Mouse (Mus musculus): ENCODE measurements around the gene Tor1b. TPM values are rescaled to one million over a fixed set of nuclear protein-coding genes. Genes with fewer than 3 reads are reported as not detected.
"Not testable (repeated sequence)": the region's sequence is repeated elsewhere in the genome, so short reads cannot be mapped to it uniquely, and the experiment has no call there.

Tor1b gene
- polyA plus RNA-seq, 1 experiment from 2014 or later, result 24.1 TPM

- ATAC-seq (ENCODE audit: low FRiP score), result no peak
- 22% methylated on average over 7 of the region's 7 CpGs for WGBS
These were observed 18.8 kb upstream of the Tor1b start for GRCm38 (mm10) chr2:30933917-30934450.

DNA sequence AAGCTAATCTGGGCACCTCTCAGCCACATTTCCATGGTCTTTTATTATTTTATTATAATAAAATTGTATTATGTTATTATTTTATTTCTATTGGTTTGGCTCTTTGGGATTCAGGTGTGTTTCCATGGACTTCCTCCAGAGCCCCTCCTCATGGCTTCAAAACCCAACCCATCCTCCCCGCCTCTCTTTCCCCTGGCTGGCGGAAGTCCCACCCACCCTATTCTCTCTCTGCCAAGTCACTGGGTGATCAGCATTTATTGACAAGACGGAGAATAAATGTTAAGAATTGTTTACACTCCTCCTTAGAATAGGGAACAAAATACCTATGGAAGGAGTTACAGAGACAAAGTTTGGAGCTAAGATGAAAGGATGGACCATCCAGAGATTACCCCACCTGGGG lies 16.0 kb upstream of the Tor1b start:
- no peak overlapping the region for H3K9ac ChIP-seq
- no peak overlapping the region for H3K4me2 ChIP-seq
- H3K9me3 ChIP-seq, result no peaks in the 10 kb centered on the region
- ATAC-seq (ENCODE audit: low FRiP score), result no peak
- H3K27ac ChIP-seq, result no peak overlapping the region
- no peaks in the 10 kb centered on the region for H3K36me3 ChIP-seq (replicated peaks)
- no peaks in the 10 kb centered on the region; the same call in 1 of the 2 replicates for H3K27me3 ChIP-seq
- no peak overlapping the region for H3K4me3 ChIP-seq (replicated peaks)
- no peaks in the 10 kb centered on the region for H3K4me1 ChIP-seq
- WGBS, result 83% methylated on average over 3 of the region's 3 CpGs

More at GRCm38 (mm10) chr2:30933917-30934450, 18.8 kb upstream of the Tor1b start:
- Histone ChIP-seq H3K27me3 (no peaks in the 10 kb centered on the region; the same call in 1 of the 2 replicates), H3K4me3 (replicated peaks) (no peak overlapping the region), H3K4me2 (no peak overlapping the region), H3K4me1 (peaks cover 10% of the 10 kb centered on the region), H3K36me3 (replicated peaks) (no peaks in the 10 kb centered on the region), H3K27ac (no peak overlapping the region), H3K9ac (no peak overlapping the region), H3K9me3 (no peaks in the 10 kb centered on the region)

GRCm38 (mm10) chr2:30937731-30938130 lies 15.0 kb upstream of the Tor1b start:
- H3K4me2 ChIP-seq, result no peak overlapping the region
- WGBS, result 85% methylated on average over 8 of the region's 8 CpGs

GRCm38 (mm10) chr2:30938574-30938991 lies 14.2 kb upstream of the Tor1b start:
- WGBS, result 59% methylated on average over 4 of the region's 4 CpGs

More at GRCm38 (mm10) chr2:30937731-30938130, 15.0 kb upstream of the Tor1b start:
- no peak overlapping the region for H3K27ac ChIP-seq
- no peaks in the 10 kb centered on the region; the same call in 1 of the 2 replicates for H3K27me3 ChIP-seq
- H3K36me3 ChIP-seq (replicated peaks), result no peaks in the 10 kb centered on the region
- H3K4me1 ChIP-seq, result peaks cover 2% of the 10 kb centered on the region; the same call in 1 of the 2 replicates
- ATAC-seq (ENCODE audit: low FRiP score), result no peak
- H3K9me3 ChIP-seq, result no peaks in the 10 kb centered on the region
- H3K4me3 ChIP-seq (replicated peaks), result no peak overlapping the region
- H3K9ac ChIP-seq, result no peak overlapping the region

DNA sequence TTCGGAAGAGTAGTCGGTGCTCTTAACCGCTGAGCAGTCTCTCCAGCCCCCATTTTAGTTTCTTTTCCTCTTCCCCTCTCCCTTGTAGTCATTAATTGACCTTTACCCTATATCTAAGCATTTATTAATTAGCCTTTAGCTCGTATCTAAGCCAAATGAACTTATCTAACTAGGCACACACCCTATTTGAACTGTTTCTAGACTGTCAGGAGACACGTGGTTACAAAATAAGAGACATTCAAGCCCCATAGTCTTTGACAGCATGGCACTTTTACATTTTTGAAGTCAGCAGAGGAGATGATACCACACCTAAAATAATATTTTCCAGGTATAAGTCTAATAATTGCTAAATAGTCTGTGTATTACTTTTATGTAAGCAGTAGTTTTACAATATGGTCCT lies 11.2 kb upstream of the Tor1b start:
- H3K9me3 ChIP-seq, result no peaks in the 10 kb centered on the region
- H3K9ac ChIP-seq, result no peak overlapping the region
- peaks cover 2% of the 10 kb centered on the region; the same call in 1 of the 2 replicates for H3K4me1 ChIP-seq
- ATAC-seq (ENCODE audit: low FRiP score), result no peak
- no peaks in the 10 kb centered on the region for H3K27me3 ChIP-seq
- H3K4me3 ChIP-seq (replicated peaks), result no peak overlapping the region
- no peaks in the 10 kb centered on the region for H3K36me3 ChIP-seq (replicated peaks)
- no peak overlapping the region for H3K4me2 ChIP-seq
- H3K27ac ChIP-seq, result no peak overlapping the region
- 84% methylated on average over 5 of the region's 5 CpGs for WGBS

More at GRCm38 (mm10) chr2:30938574-30938991, 14.2 kb upstream of the Tor1b start:
- no peak for ATAC-seq (ENCODE audit: low FRiP score)
- Histone ChIP-seq H3K27me3 (no peaks in the 10 kb centered on the region; the same call in 1 of the 2 replicates), H3K9me3 (no peaks in the 10 kb centered on the region), H3K27ac (no peak overlapping the region), H3K4me1 (peaks cover 2% of the 10 kb centered on the region; the same call in 1 of the 2 replicates), H3K4me2 (no peak overlapping the region), H3K4me3 (replicated peaks) (no peak overlapping the region), H3K36me3 (replicated peaks) (no peaks in the 10 kb centered on the region), H3K9ac (no peak overlapping the region)

- not testable (repeated sequence) for H3K4me2 ChIP-seq; H3K9me3 ChIP-seq; H3K27me3 ChIP-seq; H3K27ac ChIP-seq; H3K4me1 ChIP-seq; H3K4me3 ChIP-seq (replicated peaks); ATAC-seq (ENCODE audit: low FRiP score); H3K9ac ChIP-seq; H3K36me3 ChIP-seq (replicated peaks)
- WGBS, result 39% methylated on average over 7 of the region's 7 CpGs
These were observed 10.6 kb upstream of the Tor1b start for GRCm38 (mm10) chr2:30942116-30942515.

DNA sequence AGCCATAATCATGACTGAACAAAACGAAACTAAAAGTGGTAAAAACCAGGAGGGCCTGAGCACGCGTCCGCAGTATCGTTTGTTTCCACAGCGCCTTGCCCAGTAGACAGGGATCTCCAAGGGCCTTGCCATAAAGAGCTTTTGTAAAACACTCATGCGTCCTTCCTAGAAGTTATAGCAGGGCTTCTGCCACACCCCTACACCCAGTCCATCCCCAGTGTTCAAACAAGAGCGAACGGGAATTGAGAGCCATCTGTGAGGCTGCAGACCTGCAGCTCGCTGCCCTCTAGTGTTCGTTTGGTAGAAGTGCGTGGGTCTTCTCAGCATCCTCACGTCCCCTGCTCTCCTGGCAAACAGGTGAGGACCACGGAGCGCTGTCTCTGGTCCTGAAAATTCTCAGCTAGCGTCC lies 10.2 kb upstream of the Tor1b start:
- peak overlapping the region; percentile 22; the same call in 1 of the 2 replicates for H3K4me3 ChIP-seq (replicated peaks)
- H3K9ac ChIP-seq, result no peak overlapping the region
- 28% methylated on average over 16 of the region's 16 CpGs for WGBS
- no peak for ATAC-seq (ENCODE audit: low FRiP score)
- H3K27me3 ChIP-seq, result no peaks in the 10 kb centered on the region; the same call in 1 of the 2 replicates
- H3K36me3 ChIP-seq (replicated peaks), result no peaks in the 10 kb centered on the region
- H3K9me3 ChIP-seq, result no peaks in the 10 kb centered on the region
- peak overlapping the region; percentile 42 for H3K4me2 ChIP-seq
- peaks cover 2% of the 10 kb centered on the region; the same call in 1 of the 2 replicates for H3K4me1 ChIP-seq
- no peak overlapping the region for H3K27ac ChIP-seq

- H3K36me3 ChIP-seq (replicated peaks), result peaks cover 30% of the 10 kb centered on the region
- H3K9me3 ChIP-seq, result no peaks in the 10 kb centered on the region
- WGBS, result 35% methylated on average over 5 of the region's 5 CpGs
- H3K4me1 ChIP-seq, result peaks cover 29% of the 10 kb centered on the region
- H3K27ac ChIP-seq, result peak overlapping the region; percentile 91
- no peak; the same call in 1 of the 2 replicates for ATAC-seq (ENCODE audit: low FRiP score)
- no peaks in the 10 kb centered on the region; the same call in none of the 2 replicates for H3K27me3 ChIP-seq
- H3K9ac ChIP-seq, result peak overlapping the region; percentile 22; the same call in 1 of the 2 replicates
- peak overlapping the region; percentile 90 for H3K4me2 ChIP-seq
- peak overlapping the region; percentile 93 for H3K4me3 ChIP-seq (replicated peaks)
These were observed 319 bp upstream of the Tor1b start for GRCm38 (mm10) chr2:30952457-30952823.

GRCm38 (mm10) chr2:30954797-30955196 lies 2.0 kb downstream of the Tor1b start:
- H3K4me2 ChIP-seq, result peak overlapping the region; percentile 90
- H3K9ac ChIP-seq, result peak overlapping the region; percentile 93
- 0 out of 2 replicates have a peak overlapping the region, but pooled peaks have one; percentile 1 for H3K4me3 ChIP-seq (replicated peaks)
- H3K36me3 ChIP-seq (replicated peaks), result peaks cover 54% of the 10 kb centered on the region
- H3K27ac ChIP-seq, result no peak overlapping the region
- no peaks in the 10 kb centered on the region for H3K9me3 ChIP-seq
- no peak for ATAC-seq (ENCODE audit: low FRiP score)
- H3K4me1 ChIP-seq, result peaks cover 29% of the 10 kb centered on the region
- H3K27me3 ChIP-seq, result no peaks in the 10 kb centered on the region
- 83% methylated on average over 6 of the region's 6 CpGs for WGBS

- Histone ChIP-seq H3K36me3 (replicated peaks) (peaks cover 81% of the 10 kb centered on the region), H3K27ac (no peak overlapping the region)
- 79% methylated on average over 4 of the region's 4 CpGs for WGBS
These were observed 4.8 kb downstream of the Tor1b start for GRCm38 (mm10) chr2:30957511-30957910.

DNA sequence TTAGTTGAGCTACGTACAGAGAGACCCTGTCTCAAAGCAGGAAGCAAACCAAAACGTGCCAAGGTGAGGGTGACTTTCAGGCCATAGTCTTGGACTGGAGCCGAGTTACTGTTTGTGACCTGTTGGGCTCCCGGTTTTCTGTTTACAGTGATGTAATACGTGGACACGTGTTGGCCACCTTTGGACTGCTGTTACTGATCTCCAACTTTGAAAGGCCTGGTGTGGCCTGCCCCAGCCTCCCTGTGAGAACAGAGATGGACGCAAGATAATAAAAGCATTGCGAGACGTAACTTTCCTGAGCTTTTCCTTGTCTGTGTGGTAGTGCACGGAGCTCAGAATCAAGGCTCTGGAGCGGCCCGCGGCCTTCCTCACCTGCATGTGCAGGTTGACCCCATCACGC lies 6.0 kb downstream of the Tor1b start:
- peaks cover 93% of the 10 kb centered on the region for H3K36me3 ChIP-seq (replicated peaks)
- no peaks in the 10 kb centered on the region for H3K27me3 ChIP-seq
- no peak for ATAC-seq (ENCODE audit: low FRiP score)
- H3K27ac ChIP-seq, result no peak overlapping the region
- H3K4me3 ChIP-seq (replicated peaks), result no peak overlapping the region
- WGBS, result 90% methylated on average over 14 of the region's 14 CpGs
- H3K4me1 ChIP-seq, result peaks cover 18% of the 10 kb centered on the region
- no peaks in the 10 kb centered on the region for H3K9me3 ChIP-seq
- no peak overlapping the region for H3K4me2 ChIP-seq
- no peak overlapping the region for H3K9ac ChIP-seq

More at GRCm38 (mm10) chr2:30957511-30957910, 4.8 kb downstream of the Tor1b start:
- H3K4me3 ChIP-seq (replicated peaks), result no peak overlapping the region
- H3K27me3 ChIP-seq, result no peaks in the 10 kb centered on the region
- ATAC-seq (ENCODE audit: low FRiP score), result no peak
- no peak overlapping the region for H3K4me2 ChIP-seq
- no peak overlapping the region for H3K9ac ChIP-seq
- H3K4me1 ChIP-seq, result peaks cover 25% of the 10 kb centered on the region
- no peaks in the 10 kb centered on the region for H3K9me3 ChIP-seq

- Histone ChIP-seq H3K27ac (no peak overlapping the region), H3K9me3 (no peaks in the 10 kb centered on the region), H3K4me1 (peaks cover 11% of the 10 kb centered on the region), H3K27me3 (no peaks in the 10 kb centered on the region), H3K36me3 (replicated peaks) (peaks cover 100% of the 10 kb centered on the region), H3K4me2 (no peak overlapping the region), H3K9ac (no peak overlapping the region), H3K4me3 (replicated peaks) (no peak overlapping the region)
- 56% methylated on average over 5 of the region's 5 CpGs for WGBS
- ATAC-seq (ENCODE audit: low FRiP score), result no peak
These were observed 7.1 kb downstream of the Tor1b start for GRCm38 (mm10) chr2:30959856-30960255.

All from forebrain, embryonic 12.5 days (tissue).